In the genomic region with DNA sequence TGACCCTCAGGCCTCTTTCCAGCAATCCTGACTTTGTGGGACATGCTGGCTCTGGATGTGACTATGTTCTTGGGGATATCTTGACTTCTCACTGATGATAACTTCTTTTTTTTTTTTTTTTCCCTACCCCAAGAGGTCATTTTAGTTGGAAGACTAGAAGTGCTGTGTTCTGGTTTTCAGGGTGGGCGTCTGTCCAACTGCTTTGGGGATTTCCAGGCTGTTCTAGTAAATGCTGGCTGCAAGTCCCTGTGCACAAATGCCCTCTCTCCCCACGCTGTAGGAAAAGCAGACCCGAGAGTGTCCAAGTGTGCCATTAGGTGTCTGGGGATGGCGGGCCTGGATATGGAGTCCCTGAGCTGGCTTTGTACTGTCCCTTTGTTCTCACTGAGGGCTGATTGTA, we compare ENCODE assay signal across 13 mouse cellular contexts. TPM values are rescaled to one million over a fixed set of nuclear protein-coding genes. Genes with fewer than 3 reads are reported as not detected.
DNase-seq lines count a peak whose midpoint lies in the region; ATAC-seq and TF ChIP-seq lines count a peak whose summit lies in the region.
"Had no signal": no experiment of that assay in that cellular context is flagged by ENCODE, and none has a peak within 500 bp of the region (broad histone marks: within the 10 kb centered on the region; RNA-seq: fewer than 3 reads in every experiment).

No protein-coding gene starts in this region.

- H3K36me3 ChIP-seq in heart, embryonic 10.5 days = no peaks in the 10 kb centered on the region
- H3K36me3 ChIP-seq in lung, embryonic 15.5 days = no peaks in the 10 kb centered on the region
- H3K36me3 ChIP-seq in intestine, embryonic 15.5 days = no peaks in the 10 kb centered on the region
- H3K36me3 ChIP-seq: limb, embryonic 15.5 days had no signal

- peak overlapping the region; percentile 25; the same call in 1 of the 2 replicates for H3K4me2 ChIP-seq in lung, embryonic 15.5 days
- peak overlapping the region; percentile 3 for H3K4me2 ChIP-seq in intestine, embryonic 15.5 days (replicated peaks)
- H3K4me2 ChIP-seq: hindbrain, embryonic 14.5 days; limb, embryonic 15.5 days; midbrain, embryonic 11.5 days had no signal

- 76% methylated on average over 4 of the region's 4 CpGs for WGBS in heart, embryonic 10.5 days
- WGBS in lung, embryonic 15.5 days = 52% methylated on average over 4 of the region's 4 CpGs
- WGBS in intestine, embryonic 15.5 days = 76% methylated on average over 4 of the region's 4 CpGs

- H3K27ac ChIP-seq in heart, embryonic 10.5 days = no peak overlapping the region
- no peak overlapping the region for H3K27ac ChIP-seq in lung, embryonic 15.5 days
- no peak overlapping the region; the same call in 1 of the 2 replicates for H3K27ac ChIP-seq in bone marrow macrophage, adult 2 months (ENCODE audit: insufficient read depth, low read depth, low read length)
- no peak overlapping the region for H3K27ac ChIP-seq in intestine, embryonic 15.5 days
- H3K27ac ChIP-seq: hindbrain, embryonic 14.5 days; limb, embryonic 15.5 days had no signal

- peaks cover 80% of the 10 kb centered on the region for H3K27me3 ChIP-seq in heart, embryonic 10.5 days (ENCODE audit: insufficient read depth, poor library complexity, severe bottlenecking)
- H3K27me3 ChIP-seq in lung, embryonic 15.5 days = peaks cover 36% of the 10 kb centered on the region
- H3K27me3 ChIP-seq in intestine, embryonic 15.5 days (replicated peaks) = peaks cover 6% of the 10 kb centered on the region; the same call in 1 of the 2 replicates

- H3K9ac ChIP-seq in lung, embryonic 15.5 days = no peak overlapping the region
- H3K9ac ChIP-seq in intestine, embryonic 15.5 days = peak overlapping the region; percentile 15; the same call in 1 of the 2 replicates
- H3K9ac ChIP-seq: hindbrain, embryonic 14.5 days; limb, embryonic 15.5 days had no signal

- peak; percentile 96 for DNase-seq in heart, adult 11 months
- no peak for DNase-seq in heart, embryonic 10.5 days (ENCODE audit: low spot score)
- no peak for DNase-seq in lung, postnatal 14 days
- no peak for DNase-seq in frontal cortex, postnatal 10 days (ENCODE audit: low spot score in 2 of 2)
- no peak for DNase-seq in thymus, postnatal 4 days
- DNase-seq: B cell, adult 2 months; thymus, postnatal 25 days had no signal

- no peak for TF ChIP-seq POLR2A in bone marrow macrophage, adult 2 months (IDR thresholded peaks at IDR 0.05; ENCODE audit: borderline replicate concordance, low read depth, low read length)

- no peak for TF ChIP-seq CTCF in bone marrow macrophage, adult 2 months (IDR thresholded peaks at IDR 0.05; ENCODE audit: low read depth, low read length)

- ATAC-seq in lung, embryonic 15.5 days (ENCODE audit: borderline replicate concordance, extremely low read depth, low FRiP score, low TSS enrichment) = no peak
- ATAC-seq in intestine, embryonic 15.5 days = no peak

- H3K9me3 ChIP-seq in heart, embryonic 10.5 days = no peaks in the 10 kb centered on the region
- H3K9me3 ChIP-seq in lung, embryonic 15.5 days = no peaks in the 10 kb centered on the region
- H3K9me3 ChIP-seq in intestine, embryonic 15.5 days = no peaks in the 10 kb centered on the region
- H3K9me3 ChIP-seq: limb, embryonic 15.5 days had no signal

- H3K4me1 ChIP-seq in heart, embryonic 10.5 days = peaks cover 21% of the 10 kb centered on the region
- H3K4me1 ChIP-seq in lung, embryonic 15.5 days = peaks cover 30% of the 10 kb centered on the region
- peaks cover 46% of the 10 kb centered on the region for H3K4me1 ChIP-seq in bone marrow macrophage, adult 2 months (ENCODE audit: control insufficient read depth, insufficient read depth, low read length)
- peaks cover 40% of the 10 kb centered on the region for H3K4me1 ChIP-seq in intestine, embryonic 15.5 days (replicated peaks)

- no peak overlapping the region for H3K4me3 ChIP-seq in heart, embryonic 10.5 days
- no peak overlapping the region for H3K4me3 ChIP-seq in lung, embryonic 15.5 days
- peak overlapping the region; percentile 91 for H3K4me3 ChIP-seq in bone marrow macrophage, adult 2 months (ENCODE audit: insufficient read depth, low read length)
- no peak overlapping the region for H3K4me3 ChIP-seq in intestine, embryonic 15.5 days (replicated peaks)
- H3K4me3 ChIP-seq: limb, embryonic 15.5 days had no signal

RNA-seq across cellular contexts. Expression of a gene that starts 2.6 kb away (rescaled TPM):
- polyA plus RNA-seq in heart, embryonic 10.5 days (2016; fragmentation: Nextera tagmentation; extraction: Ambion mirVana) = 2.1 and 4.5 TPM in 2 replicates
- polyA plus RNA-seq in lung, embryonic 15.5 days (2015; fragmentation: Nextera tagmentation; extraction: Ambion mirVana) = 16.4 and 18.1 TPM in 2 replicates
- polyA plus RNA-seq in bone marrow macrophage, adult 2 months (2012; ENCODE audit: insufficient read depth, insufficient read length, missing spikeins) = 157 and 163 TPM in 2 replicates
- 41.9 and 46.6 TPM in 2 replicates for polyA plus RNA-seq in intestine, embryonic 15.5 days (2015; fragmentation: Nextera tagmentation; extraction: Ambion mirVana)
